Mouse (Mus musculus): Measurements from ENCODE around the gene Rras2.

- TF ChIP-seq POLR2A (IDR thresholded peaks at IDR 0.05; ENCODE audit: insufficient read length, low read depth) = no peak
- no peak for TF ChIP-seq E2F4 (IDR thresholded peaks at IDR 0.05; ENCODE audit: insufficient read depth)
- no peak for TF ChIP-seq SRF (IDR thresholded peaks at IDR 0.05; ENCODE audit: control insufficient read depth, insufficient read length, low read depth)
- no peak for TF ChIP-seq CEBPB (IDR thresholded peaks at IDR 0.05; ENCODE audit: insufficient read depth, poor library complexity, severe bottlenecking)
- no peak for TF ChIP-seq USF1 (IDR thresholded peaks at IDR 0.05; ENCODE audit: low read depth)
- TF ChIP-seq TCF12 (IDR thresholded peaks at IDR 0.05; ENCODE audit: insufficient read depth, poor library complexity, severe bottlenecking) = no peak
- TF ChIP-seq POLR2AphosphoS2 (IDR thresholded peaks at IDR 0.05; ENCODE audit: insufficient read length, low read depth) = no peak
- no peak for TF ChIP-seq MAX (IDR thresholded peaks at IDR 0.05; ENCODE audit: low read depth)
- TF ChIP-seq MYOD1 (IDR thresholded peaks at IDR 0.05; ENCODE audit: control insufficient read depth in 1 of 3, insufficient read length in 2 of 3, low read depth in 2 of 3) = no peak
- TF ChIP-seq REST (IDR thresholded peaks at IDR 0.05; ENCODE audit: insufficient read depth, insufficient read length) = no peak
- no peak for TF ChIP-seq MYOG (IDR thresholded peaks at IDR 0.05; ENCODE audit: control insufficient read depth in 1 of 3, insufficient read depth in 1 of 3, insufficient read length in 2 of 3, low read depth in 2 of 3)
- TF ChIP-seq TCF3 (IDR thresholded peaks at IDR 0.05; ENCODE audit: insufficient read length, low read depth) = no peak
Measured at GRCm38 (mm10) chr7:114103152-114103551, 14.4 kb downstream of the Rras2 start.
